Mouse (Mus musculus) gastrocnemius, postnatal 4 days (tissue): ENCODE results near the gene Pcbp3. TPM values are rescaled to one million over a fixed set of nuclear protein-coding genes. Genes with fewer than 3 reads are reported as not detected.
"Not testable (repeated sequence)": the region's sequence is repeated elsewhere in the genome, so short reads cannot be mapped to it uniquely, and the experiment has no call there.

Experiments
- DNase-seq, 2 experiments: peaks; one replicate each; pipeline ENCODE4 v3.0.0; 2021 to 2022; ENCODE audit warnings: low spot score in 2 of 2, mixed read lengths in 2 of 2
- total RNA-seq, 2 experiments: library from RNA; stranded (reverse); gene quantifications; 2 replicates each; pipeline ENCODE4 v1.2.3; 2021

The Pcbp3 gene
- total RNA-seq, 2 experiments from 2014 or later, result 10.3 to 10.9 TPM

- no peak for DNase-seq
These were observed 153.0 kb downstream of the Pcbp3 start for GRCm38 (mm10) chr10:76808446-76809400.

GRCm38 (mm10) chr10:76802500-76802885, 159.2 kb downstream of the Pcbp3 start:
- no peak for DNase-seq

- DNase-seq, result no peak
These were observed 159.7 kb downstream of the Pcbp3 start for GRCm38 (mm10) chr10:76801841-76802499.

GRCm38 (mm10) chr10:76801237-76801641, 160.4 kb downstream of the Pcbp3 start:
- DNase-seq, result peak in 1 of 2 experiments; percentile 6

- DNase-seq, result no peak
These were observed 162.7 kb downstream of the Pcbp3 start for GRCm38 (mm10) chr10:76798751-76799585.

GRCm38 (mm10) chr10:76794102-76794501, 167.6 kb downstream of the Pcbp3 start:
- no peak for DNase-seq

- peak in 1 of 2 experiments; percentile 27 for DNase-seq
These were observed 170.2 kb downstream of the Pcbp3 start for GRCm38 (mm10) chr10:76791475-76791874.

- DNase-seq, result peak in 1 of 2 experiments; percentile 25
These were observed 171.8 kb downstream of the Pcbp3 start for GRCm38 (mm10) chr10:76789885-76790284.

- no peak for DNase-seq
These were observed 176.4 kb downstream of the Pcbp3 start for GRCm38 (mm10) chr10:76785312-76785711.

GRCm38 (mm10) chr10:76779225-76779624, 182.5 kb downstream of the Pcbp3 start:
- no peak for DNase-seq

- DNase-seq, result no peak
These were observed 190.1 kb downstream of the Pcbp3 start for GRCm38 (mm10) chr10:76771624-76772023.

GRCm38 (mm10) chr10:76771086-76771485, 190.6 kb downstream of the Pcbp3 start:
- no peak for DNase-seq

- DNase-seq, result no peak
These were observed 192.1 kb downstream of the Pcbp3 start for GRCm38 (mm10) chr10:76769581-76769980.

- peak in 1 of 2 experiments; percentile 8 for DNase-seq
These were observed 195.5 kb downstream of the Pcbp3 start for GRCm38 (mm10) chr10:76766196-76766595.

- peak in 1 of 2 experiments; percentile 12 for DNase-seq
These were observed 196.8 kb downstream of the Pcbp3 start for GRCm38 (mm10) chr10:76764927-76765326.

- no peak for DNase-seq
These were observed 198.7 kb downstream of the Pcbp3 start for GRCm38 (mm10) chr10:76763016-76763415.

- DNase-seq, result no peak
These were observed 199.3 kb downstream of the Pcbp3 start for GRCm38 (mm10) chr10:76762411-76762810.

GRCm38 (mm10) chr10:76759878-76760277, 201.8 kb downstream of the Pcbp3 start:
- DNase-seq, result no peak

GRCm38 (mm10) chr10:76753640-76754039, 208.0 kb downstream of the Pcbp3 start:
- DNase-seq, result no peak

GRCm38 (mm10) chr10:76744267-76744666, 217.4 kb downstream of the Pcbp3 start:
- DNase-seq, result not testable (repeated sequence)

- no peak for DNase-seq
These were observed 224.9 kb downstream of the Pcbp3 start for GRCm38 (mm10) chr10:76736764-76737163.
